Mouse (Mus musculus) liver, embryonic 11.5 days (tissue): ENCODE data around the gene Usp8. TPM values are rescaled to one million over a fixed set of nuclear protein-coding genes. Genes with fewer than 3 reads are reported as not detected.

Source experiments
- ATAC-seq: fragments of 200-750 bp; cut with Nextera tagmentation; replicated peaks from 2 replicates; pipeline ENCODE4 v1.8.0; 2017; ENCODE audit warnings: moderate number of reproducible peaks, mild to moderate bottlenecking, moderate TSS enrichment, moderate library complexity; ENCODE audit not compliant: low FRiP score
- DNase-seq: peaks from one replicate; pipeline ENCODE4 v3.0.0-alpha.2; 2017; ENCODE audit warnings: low spot score
- H3K27ac ChIP-seq: fragments of 300-500 bp; sonication (generic); 2 replicates; pipeline ENCODE4 v1.5.1; 2014; ENCODE audit warnings: mild to moderate bottlenecking, low read depth, low read length, control low read depth
- H3K27me3 ChIP-seq: fragments of 300-500 bp; sonication (generic); replicated peaks from 2 replicates; pipeline ENCODE4 v1.6.1; 2014; ENCODE audit warnings: low read length, mixed read lengths; ENCODE audit not compliant: control insufficient read depth, insufficient read depth
- H3K36me3 ChIP-seq: fragments of 300-500 bp; sonication (generic); 2 replicates; pipeline ENCODE4 v1.6.1; 2014; ENCODE audit warnings: mild to moderate bottlenecking, low read length, moderate library complexity, mixed read lengths; ENCODE audit not compliant: control insufficient read depth, insufficient read depth
- H3K4me1 ChIP-seq: fragments of 300-500 bp; sonication (generic); replicated peaks from 2 replicates; pipeline ENCODE4 v1.6.1; 2014; ENCODE audit warnings: low read length, mixed read lengths; ENCODE audit not compliant: control insufficient read depth, insufficient read depth
- H3K4me2 ChIP-seq: fragments of 300-500 bp; sonication (generic); 2 replicates; pipeline ENCODE4 v1.6.1; 2014; ENCODE audit warnings: mild to moderate bottlenecking, control low read depth, moderate library complexity
- H3K4me3 ChIP-seq: fragments of 300-500 bp; sonication (generic); 2 replicates; pipeline ENCODE4 v1.5.1; 2014; ENCODE audit warnings: low read depth, low read length, control low read depth
- H3K9ac ChIP-seq: fragments of 300-500 bp; sonication (generic); 2 replicates; pipeline ENCODE4 v1.6.1; 2014; ENCODE audit warnings: low read depth, low read length, control low read depth
- H3K9me3 ChIP-seq: fragments of 300-500 bp; sonication (generic); 2 replicates; pipeline ENCODE4 v1.6.1; 2016; ENCODE audit warnings: low read length, inconsistent platforms, mixed read lengths; ENCODE audit not compliant: control insufficient read depth
- WGBS: fragments of 180-500 bp; shearing (Covaris S2); extraction: QIAGEN DNeasy Blood & Tissue Kit; methylation state at CpG from one replicate; pipeline ENCODE4 v1.1.7; 2014; 5-methylcytosine and 5-hydroxymethylcytosine counted together
- polyA plus RNA-seq: library from polyadenylated mRNA; unstranded; fragments of >200 nt; fragmentation: Nextera tagmentation; extraction: Ambion mirVana; gene quantifications from 2 replicates; pipeline ENCODE4 v1.2.1, GENCODE M21; 2014

Gene Usp8
- polyA plus RNA-seq, 1 experiment from 2014 or later = 38.3 TPM

GRCm38 (mm10) chr2:126782433-126782832, 75.3 kb downstream of the Usp8 start:
- Histone ChIP-seq H3K36me3 (no peaks in the 10 kb centered on the region), H3K27me3 (no peaks in the 10 kb centered on the region), H3K4me3 (no peak overlapping the region), H3K9me3 (no peaks in the 10 kb centered on the region), H3K27ac (no peak overlapping the region), H3K9ac (no peak overlapping the region), H3K4me1 (no peaks in the 10 kb centered on the region), H3K4me2 (no peak overlapping the region)
- 83% methylated on average over 3 of the region's 3 CpGs for WGBS
- DNase-seq = no peak
- ATAC-seq = no peak

- ATAC-seq = no peak
- no peaks in the 10 kb centered on the region for H3K36me3 ChIP-seq
- 64% methylated on average over 4 of the region's 4 CpGs for WGBS
- H3K4me3 ChIP-seq = no peak within 1 kb of the TSS
- no peak for DNase-seq
- peaks cover 5% of the 10 kb centered on the region for H3K4me1 ChIP-seq
- H3K9ac ChIP-seq = no peak within 1 kb of the TSS
- H3K4me2 ChIP-seq = no peak within 1 kb of the TSS
- no peaks in the 10 kb centered on the region for H3K9me3 ChIP-seq
- no peaks in the 10 kb centered on the region for H3K27me3 ChIP-seq
- no peak within 1 kb of the TSS for H3K27ac ChIP-seq
Measured at GRCm38 (mm10) chr2:126783370-126783769, 76.2 kb downstream of the Usp8 start, which contains the start of gene Usp50. Gene Usp50, minus strand, starts transcription at chr2:126783470.

GRCm38 (mm10) chr2:126787721-126788342, 80.7 kb downstream of the Usp8 start:
- no peak overlapping the region for H3K27ac ChIP-seq
- no peak overlapping the region for H3K9ac ChIP-seq
- ATAC-seq = no peak
- H3K4me1 ChIP-seq = peaks cover 5% of the 10 kb centered on the region
- H3K4me2 ChIP-seq = no peak overlapping the region
- DNase-seq = no peak
- no peak overlapping the region for H3K4me3 ChIP-seq
- H3K27me3 ChIP-seq = no peaks in the 10 kb centered on the region
- H3K36me3 ChIP-seq = peaks cover 14% of the 10 kb centered on the region
- WGBS = 51% methylated on average over 9 of the region's 9 CpGs
- H3K9me3 ChIP-seq = no peaks in the 10 kb centered on the region

DNA sequence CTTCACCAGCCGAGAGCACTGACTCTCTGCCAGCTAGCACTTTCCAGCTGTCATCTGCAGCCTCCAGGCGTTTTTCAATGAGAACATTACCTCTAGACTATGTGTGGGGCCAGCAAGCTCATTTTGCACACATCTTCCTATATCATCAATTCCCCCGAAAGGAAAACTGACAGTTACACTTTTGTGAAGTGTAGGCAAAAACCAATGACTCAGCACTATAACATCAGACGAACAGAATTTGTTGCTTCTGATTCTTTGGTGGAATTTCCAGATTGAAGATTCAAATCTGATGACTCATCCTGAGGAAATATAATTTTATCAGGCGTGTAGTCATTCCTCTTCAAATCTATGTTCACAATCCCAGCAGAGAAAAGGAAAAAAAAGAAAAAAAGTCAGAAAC, 85.5 kb downstream of the Usp8 start:
- Histone ChIP-seq H3K4me2 (no peak overlapping the region), H3K4me3 (no peak overlapping the region), H3K4me1 (peaks cover 5% of the 10 kb centered on the region), H3K27me3 (no peaks in the 10 kb centered on the region), H3K27ac (no peak overlapping the region), H3K9me3 (no peaks in the 10 kb centered on the region), H3K9ac (no peak overlapping the region), H3K36me3 (peaks cover 25% of the 10 kb centered on the region)
- WGBS = 74% methylated on average over 5 of the region's 5 CpGs
- ATAC-seq (no peak), DNase-seq (no peak)

GRCm38 (mm10) chr2:126795708-126796107, 88.6 kb downstream of the Usp8 start:
- DNase-seq = no peak
- no peaks in the 10 kb centered on the region for H3K4me1 ChIP-seq
- H3K27me3 ChIP-seq = no peaks in the 10 kb centered on the region
- no peak overlapping the region for H3K27ac ChIP-seq
- H3K36me3 ChIP-seq = peaks cover 27% of the 10 kb centered on the region
- no peaks in the 10 kb centered on the region for H3K9me3 ChIP-seq
- no peak overlapping the region for H3K4me2 ChIP-seq
- no peak for ATAC-seq
- no peak overlapping the region for H3K4me3 ChIP-seq
- no peak overlapping the region for H3K9ac ChIP-seq
- WGBS = 82% methylated on average over 3 of the region's 3 CpGs

DNA sequence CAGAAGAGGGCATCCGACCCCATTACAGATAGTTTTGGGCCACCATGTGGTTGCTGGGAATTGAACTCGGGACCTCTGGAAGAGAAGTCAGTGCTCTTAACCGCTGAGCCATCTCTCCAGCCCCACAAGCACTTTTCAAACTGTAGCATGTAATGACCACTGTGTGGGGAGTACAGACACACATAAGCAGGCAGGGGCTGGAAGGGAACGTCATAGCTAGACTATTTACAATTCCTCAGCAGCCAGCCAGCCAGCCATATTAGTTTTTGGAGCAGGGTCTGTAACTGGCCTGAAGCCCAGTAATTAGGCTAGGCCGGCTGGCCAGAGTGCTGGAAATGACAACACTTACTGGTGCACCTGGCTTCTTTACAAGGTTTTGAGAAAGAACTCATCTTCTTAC, 91.3 kb downstream of the Usp8 start:
- Histone ChIP-seq H3K4me2 (no peak overlapping the region), H3K4me3 (no peak overlapping the region), H3K27me3 (no peaks in the 10 kb centered on the region), H3K9ac (no peak overlapping the region), H3K27ac (no peak overlapping the region), H3K4me1 (no peaks in the 10 kb centered on the region), H3K9me3 (no peaks in the 10 kb centered on the region), H3K36me3 (peaks cover 19% of the 10 kb centered on the region; the same call in 1 of the 2 replicates)
- WGBS = 89% methylated on average over 5 of the region's 5 CpGs
- ATAC-seq = no peak
- no peak for DNase-seq

- no peaks in the 10 kb centered on the region for H3K9me3 ChIP-seq
- DNase-seq = no peak
- H3K27ac ChIP-seq = no peak overlapping the region
- H3K4me1 ChIP-seq = no peaks in the 10 kb centered on the region
- H3K4me3 ChIP-seq = no peak overlapping the region
- 81% methylated on average over 3 of the region's 3 CpGs for WGBS
- no peaks in the 10 kb centered on the region for H3K27me3 ChIP-seq
- ATAC-seq = no peak
- no peak overlapping the region for H3K9ac ChIP-seq
- H3K36me3 ChIP-seq = peaks cover 11% of the 10 kb centered on the region; the same call in 1 of the 2 replicates
- H3K4me2 ChIP-seq = no peak overlapping the region
Measured at GRCm38 (mm10) chr2:126801980-126802379, 94.9 kb downstream of the Usp8 start.

Other genes starting within 250 kb of the Usp8 start
- 2.2 TPM in 2 replicates for gene Atp8b4, start 206.7 kb upstream of the Usp8 start, polyA plus RNA-seq
- gene Slc27a2, start 154.9 kb upstream of the Usp8 start, polyA plus RNA-seq = 39.0 and 39.6 TPM in 2 replicates
- gene Hdc, start 88.0 kb upstream of the Usp8 start, polyA plus RNA-seq = 7.4 and 9.4 TPM in 2 replicates
- gene Gabpb1, start 31.0 kb upstream of the Usp8 start, polyA plus RNA-seq = 41.0 and 46.4 TPM in 2 replicates
- 3.0 and 3.8 TPM in 2 replicates for gene Usp50, start 76.1 kb downstream of the Usp8 start, polyA plus RNA-seq
- 39.1 and 39.4 TPM in 2 replicates for gene Trpm7, start 168.9 kb downstream of the Usp8 start, polyA plus RNA-seq
- 33.1 and 37.9 TPM in 2 replicates for gene Sppl2a, start 225.9 kb downstream of the Usp8 start, polyA plus RNA-seq